Mouse (Mus musculus) megakaryocyte progenitor cell, adult 5-6 weeks (primary cell): ENCODE measurements around the gene Borcs5. TPM values are rescaled to one million over a fixed set of nuclear protein-coding genes. Genes with fewer than 3 reads are reported as not detected.

Source experiments
- ATAC-seq: replicated peaks from 2 replicates; pipeline ENCODE4 v1.8.0; 2016; ENCODE audit warnings: mild to moderate bottlenecking, moderate TSS enrichment, inconsistent platforms; ENCODE audit not compliant: poor library complexity
- total RNA-seq, 2 experiments: library from RNA; stranded (forward) in 1 of 2; stranded (reverse) in 1 of 2; fragments of 157-497, 149-512 nt in 1 of 2; fragments of 200-1000 nt in 1 of 2; gene quantifications; 2 replicates each; pipeline versions ENCODE4 v1.2.3 to v1.2.4; 2015 to 2017

Gene Borcs5
- total RNA-seq, 2 experiments from 2014 or later, result 8.7 to 11.5 TPM

DNA sequence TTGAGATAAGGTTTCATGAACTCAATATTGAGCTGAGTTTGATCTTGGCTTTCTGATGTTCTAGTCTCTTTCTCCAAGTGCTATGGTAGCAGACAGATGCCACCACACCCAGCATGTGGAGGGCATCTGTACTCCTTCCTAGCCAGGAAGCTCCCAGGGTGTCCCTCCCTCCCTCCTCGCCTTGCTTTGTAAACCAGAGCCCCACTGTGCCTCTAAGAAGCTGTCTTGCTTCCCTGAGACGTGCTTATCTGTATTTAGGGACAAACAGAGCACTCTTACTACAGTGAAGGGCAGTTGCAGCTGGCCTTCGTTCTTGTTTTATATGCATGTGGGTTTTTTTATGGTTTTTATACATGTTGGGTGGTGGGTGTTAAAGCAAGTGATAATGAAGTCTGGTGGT, 74.0 kb downstream of the Borcs5 start:
- peak; percentile 47 for ATAC-seq

DNA sequence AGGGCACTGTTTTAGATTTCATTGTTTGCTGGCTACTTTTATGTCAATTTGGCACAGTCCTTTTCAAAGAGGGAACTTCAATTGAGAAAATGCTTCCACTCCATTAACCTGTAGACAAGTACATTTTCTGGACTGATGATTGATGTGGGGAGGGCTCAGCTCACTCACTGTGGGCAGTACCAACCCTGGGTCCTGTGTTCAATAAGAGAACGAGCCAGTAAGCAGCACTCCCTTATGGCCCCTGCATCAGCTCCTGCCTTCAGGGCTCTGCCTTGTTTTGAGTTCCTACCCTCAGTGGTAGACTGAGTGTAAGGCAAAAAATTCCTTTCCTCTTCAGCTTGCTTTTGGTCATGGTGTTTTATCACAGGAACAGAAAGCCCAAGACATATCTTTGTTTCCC, 74.6 kb downstream of the Borcs5 start:
- ATAC-seq, result no peak

DNA sequence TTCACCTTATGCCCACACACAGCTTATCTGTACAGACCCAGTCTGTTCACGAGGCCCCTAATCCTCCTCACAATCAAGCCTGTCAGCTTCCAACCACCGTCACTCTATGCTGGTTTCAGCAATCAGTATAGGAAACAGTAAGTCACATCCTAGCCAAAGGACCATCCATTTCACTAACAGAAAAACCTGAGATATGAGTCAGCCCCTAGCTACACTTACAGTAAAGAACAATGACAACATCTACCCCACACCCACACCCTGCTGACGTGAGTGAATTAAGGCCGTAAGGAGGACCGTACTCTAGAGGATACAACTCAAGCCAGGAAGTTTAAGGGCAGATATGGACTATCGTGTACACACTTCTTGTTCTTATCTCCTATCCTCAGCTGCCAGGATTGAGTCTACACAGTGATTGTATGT, 76.9 kb downstream of the Borcs5 start:
- ATAC-seq, result peak; percentile 69

DNA sequence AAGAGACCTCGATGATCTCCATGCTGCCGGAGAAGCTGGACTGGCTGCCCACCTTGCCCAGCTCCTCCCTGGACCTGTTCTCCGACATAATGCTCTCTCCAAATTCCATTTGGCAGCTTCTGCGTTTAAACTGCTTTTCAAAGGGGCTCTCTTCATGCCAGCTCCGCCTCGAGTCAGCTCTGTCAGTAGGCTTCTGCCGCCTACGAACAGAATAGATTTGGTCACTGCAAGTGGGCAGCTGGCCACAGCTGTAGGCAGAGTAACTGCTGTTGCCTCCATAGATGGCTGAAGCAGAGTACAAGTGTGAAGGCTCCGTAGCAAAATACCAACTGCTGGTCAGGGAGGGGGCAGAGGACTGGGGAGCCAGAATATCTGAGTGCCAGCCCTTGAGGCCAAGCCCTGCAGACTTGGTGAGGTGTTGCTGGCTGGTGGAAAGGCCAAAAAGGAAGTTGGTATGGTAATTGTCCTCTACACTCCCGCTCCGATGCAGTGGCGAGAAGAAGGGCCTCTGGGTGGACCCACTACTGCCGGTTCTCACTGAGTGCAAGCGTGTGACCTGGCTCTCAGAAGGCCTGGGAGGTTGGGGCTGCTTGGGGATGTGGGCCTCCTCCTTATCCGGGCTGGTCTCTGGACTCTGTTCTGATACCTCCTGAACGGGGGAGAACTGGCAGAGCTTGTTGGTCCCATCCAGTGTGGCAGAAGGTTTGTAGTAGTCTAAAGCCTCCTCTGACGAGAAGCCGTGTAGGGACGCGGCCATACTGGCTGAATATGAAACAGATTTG, 78.8 kb downstream of the Borcs5 start:
- ATAC-seq, result no peak

DNA sequence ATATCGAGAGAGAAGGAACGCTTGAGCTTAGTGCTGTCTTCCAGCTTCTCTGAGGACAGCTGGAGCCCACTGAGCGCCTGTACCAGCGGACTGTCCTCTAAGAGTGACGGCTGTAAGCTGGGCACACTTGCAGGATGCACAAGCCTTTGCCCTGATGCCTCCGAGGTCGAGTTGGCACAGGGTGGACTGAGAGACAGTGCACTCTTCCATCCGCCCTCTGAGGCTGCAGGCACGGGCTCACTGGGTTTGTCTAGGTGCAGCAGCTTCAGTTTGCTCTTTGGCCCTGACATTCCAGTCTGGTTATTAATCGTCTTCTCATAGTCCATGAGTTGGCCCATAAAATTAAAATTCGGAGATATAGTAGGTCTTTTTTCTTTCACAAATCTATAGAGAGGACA, 79.4 kb downstream of the Borcs5 start:
- no peak for ATAC-seq

DNA sequence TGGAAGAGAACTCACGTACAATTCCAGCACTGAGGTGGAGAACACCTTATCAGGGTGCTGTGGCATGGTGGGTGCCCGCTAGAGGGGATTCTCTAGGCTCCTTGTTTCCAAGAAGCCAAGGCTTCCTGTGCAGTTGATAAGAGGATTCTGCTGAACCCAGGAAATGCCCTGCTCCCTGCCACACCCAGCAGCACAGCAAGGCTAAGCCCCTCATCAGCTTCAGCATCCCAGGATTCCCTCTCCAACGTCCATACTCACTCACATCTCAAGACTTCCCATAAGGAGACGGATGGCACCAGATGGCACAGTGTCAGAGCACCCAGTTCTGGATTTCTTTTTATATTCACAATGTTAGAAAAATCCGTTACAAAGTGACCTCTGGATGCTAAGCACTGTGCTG, 79.8 kb downstream of the Borcs5 start:
- ATAC-seq, result no peak

DNA sequence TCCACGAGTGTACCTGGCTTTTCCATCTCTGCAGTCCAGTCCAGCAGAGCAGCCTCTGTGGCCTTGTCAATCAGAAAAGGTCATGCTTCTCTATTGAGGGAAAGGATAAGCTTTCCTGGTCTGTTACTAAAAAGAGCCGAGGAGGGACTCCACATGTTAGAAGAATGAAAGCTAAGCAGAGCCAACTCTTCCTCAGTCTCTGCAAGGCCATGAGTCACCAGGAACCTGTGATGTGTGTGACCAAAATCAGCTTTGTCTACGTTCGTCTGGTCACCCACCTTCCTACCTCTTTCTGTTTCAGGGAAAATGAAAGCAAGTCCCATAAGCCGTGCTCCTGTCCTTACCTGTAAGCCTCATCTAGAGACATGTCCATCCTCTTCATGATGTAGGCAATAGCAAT, 80.8 kb downstream of the Borcs5 start:
- ATAC-seq, result no peak

DNA sequence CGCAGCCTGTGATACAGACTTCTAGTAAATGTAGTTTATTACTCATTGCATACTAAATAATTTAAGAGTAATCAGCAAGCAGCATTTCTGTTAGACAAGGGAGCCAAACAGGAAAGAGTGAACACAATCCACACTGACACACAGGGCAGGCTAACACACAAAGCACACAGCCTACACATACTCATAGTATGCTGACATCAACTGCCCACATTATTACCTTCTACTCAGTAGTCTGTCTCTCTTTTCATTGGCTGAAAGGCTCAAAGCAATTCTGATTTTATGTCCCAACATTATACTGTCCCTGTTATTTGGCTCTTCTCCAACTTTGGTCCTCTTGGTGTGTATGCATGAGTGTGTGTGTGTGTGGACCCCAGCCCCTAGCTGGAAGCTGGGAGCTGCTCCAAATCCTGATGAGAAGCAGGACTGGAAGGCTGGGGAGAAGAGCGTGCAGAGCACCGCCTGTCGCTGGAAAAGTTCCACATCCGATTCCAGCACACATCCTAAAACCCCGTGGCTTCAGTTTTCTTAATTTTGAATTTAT, 82.5 kb downstream of the Borcs5 start:
- ATAC-seq, result no peak

DNA sequence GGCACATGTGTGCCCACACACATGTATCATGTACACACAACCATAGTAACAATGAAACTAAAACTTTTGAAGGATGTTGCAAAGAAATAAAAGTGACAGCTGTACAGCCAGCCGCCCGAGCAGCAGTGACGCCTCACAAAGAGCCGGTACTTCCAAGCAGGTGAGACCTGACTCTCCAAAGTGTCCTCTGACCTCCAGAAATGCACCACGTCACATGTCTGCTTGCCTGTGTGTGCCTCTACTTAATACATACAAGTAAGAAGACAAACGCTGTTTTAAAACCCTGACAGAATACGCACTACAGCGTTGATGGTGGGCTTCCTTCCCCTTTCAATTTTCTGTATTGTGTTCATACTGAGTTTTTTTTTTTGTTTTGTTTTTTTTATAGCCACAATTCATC, 83.6 kb downstream of the Borcs5 start:
- ATAC-seq, result no peak

DNA sequence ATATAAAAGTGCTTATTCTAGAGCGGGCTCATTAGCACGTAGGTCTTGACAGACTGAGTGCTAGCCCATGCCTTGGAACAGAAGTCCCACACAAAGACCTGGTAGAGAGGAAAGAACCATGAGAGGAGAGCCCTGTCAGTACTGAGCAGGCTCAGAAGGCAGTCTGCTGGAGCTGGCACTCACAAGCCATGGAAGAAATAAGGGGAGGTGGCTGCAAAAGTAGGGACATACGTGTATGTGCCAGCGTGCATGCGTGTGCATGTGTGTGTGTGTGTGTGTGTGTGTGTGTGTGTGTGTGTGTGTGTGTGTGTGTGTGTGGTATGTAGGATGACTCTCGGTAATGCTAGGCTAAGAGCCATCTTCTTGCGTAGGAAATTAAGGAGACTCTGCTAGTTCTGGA, 84.0 kb downstream of the Borcs5 start:
- ATAC-seq, result no peak

DNA sequence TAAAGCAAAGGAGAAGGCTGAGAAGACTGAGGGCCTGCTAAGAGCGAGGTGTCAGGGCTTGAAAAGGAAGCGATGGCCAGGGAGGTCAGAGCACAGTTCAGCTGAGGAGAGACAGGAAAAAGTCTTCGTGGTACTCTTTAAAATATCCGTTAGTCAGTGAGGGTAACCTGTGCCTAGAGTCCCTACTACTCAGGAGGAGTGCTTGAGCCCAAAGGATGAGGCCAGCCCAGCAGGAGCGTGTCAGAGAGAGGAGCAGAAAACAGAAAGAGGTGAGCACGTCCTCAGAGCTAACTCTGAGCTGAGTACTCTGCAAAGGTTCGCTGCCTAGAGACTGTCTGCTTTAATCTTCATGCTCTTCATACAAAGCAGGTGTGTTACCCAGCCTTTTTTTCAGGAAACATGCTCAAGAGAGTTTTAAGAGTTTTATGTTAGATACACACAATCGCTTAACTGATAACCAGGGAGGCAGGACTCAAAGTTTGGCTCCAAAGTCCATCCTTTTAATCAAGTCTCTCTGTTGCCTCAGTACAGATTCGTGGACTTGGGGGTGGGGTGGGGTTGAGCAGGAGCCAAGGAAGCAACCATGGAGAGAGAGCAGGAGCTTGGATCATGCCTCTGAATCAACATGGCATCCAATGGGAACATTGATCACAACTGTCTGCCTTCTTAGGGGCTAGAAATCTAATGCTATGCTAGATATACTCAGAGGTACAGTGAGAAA, 84.7 kb downstream of the Borcs5 start:
- ATAC-seq, result no peak

DNA sequence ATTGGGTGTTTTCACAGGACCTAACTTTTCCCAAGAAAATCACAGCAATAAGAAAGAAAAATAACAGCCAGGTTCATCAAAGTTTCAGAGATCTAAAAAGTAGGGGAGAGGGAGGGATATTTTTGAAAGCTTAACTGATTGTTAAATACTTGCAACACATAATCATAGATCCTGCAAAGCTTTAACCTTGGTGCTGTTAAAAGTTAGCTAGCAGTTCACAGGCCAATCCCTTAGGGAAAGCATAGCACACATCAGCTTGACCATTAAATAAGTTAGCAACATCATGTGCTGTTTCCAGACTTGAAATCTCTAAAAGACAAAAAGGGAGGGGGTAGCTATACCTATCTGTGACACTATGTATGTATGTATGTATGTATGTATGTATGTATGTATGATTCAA, 86.1 kb downstream of the Borcs5 start:
- no peak for ATAC-seq

DNA sequence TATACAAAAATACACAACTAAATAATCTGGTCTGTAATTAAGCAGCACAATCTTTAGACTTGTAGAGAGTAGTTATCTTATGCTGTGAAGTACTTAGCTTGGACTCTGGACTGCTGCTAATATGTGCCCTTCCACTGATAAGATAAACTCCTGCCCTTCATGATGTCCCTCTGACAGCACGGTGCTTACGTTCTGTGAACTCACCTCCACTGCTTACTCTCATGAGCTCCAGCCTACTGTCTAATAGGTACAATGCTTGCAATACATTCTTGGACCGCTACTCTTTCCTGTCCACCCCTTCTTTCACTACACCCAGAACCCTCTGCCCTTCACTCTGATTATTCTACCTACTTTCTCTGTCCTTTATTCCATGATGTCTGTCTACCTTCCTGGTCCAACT, 91.7 kb downstream of the Borcs5 start:
- peak; percentile 56 for ATAC-seq

DNA sequence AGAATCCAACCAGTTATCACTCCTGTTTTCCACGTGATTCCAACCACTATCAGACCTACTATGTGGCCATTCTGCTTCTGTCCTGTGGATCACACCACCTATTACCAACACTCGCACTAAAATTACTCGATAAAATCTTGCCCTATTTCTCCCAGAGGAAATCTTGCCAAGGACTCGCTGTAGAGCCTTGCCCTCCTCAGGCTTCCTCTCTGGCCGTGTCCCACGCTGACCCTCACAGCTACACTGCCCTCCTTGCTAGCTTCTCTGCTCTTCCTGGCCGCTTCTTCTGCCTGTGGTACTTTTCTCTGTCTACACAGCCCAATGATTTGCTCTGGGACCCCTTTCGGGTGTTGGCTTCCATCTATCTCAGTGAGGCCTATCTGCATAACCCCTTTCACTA, 93.5 kb downstream of the Borcs5 start:
- ATAC-seq, result no peak

DNA sequence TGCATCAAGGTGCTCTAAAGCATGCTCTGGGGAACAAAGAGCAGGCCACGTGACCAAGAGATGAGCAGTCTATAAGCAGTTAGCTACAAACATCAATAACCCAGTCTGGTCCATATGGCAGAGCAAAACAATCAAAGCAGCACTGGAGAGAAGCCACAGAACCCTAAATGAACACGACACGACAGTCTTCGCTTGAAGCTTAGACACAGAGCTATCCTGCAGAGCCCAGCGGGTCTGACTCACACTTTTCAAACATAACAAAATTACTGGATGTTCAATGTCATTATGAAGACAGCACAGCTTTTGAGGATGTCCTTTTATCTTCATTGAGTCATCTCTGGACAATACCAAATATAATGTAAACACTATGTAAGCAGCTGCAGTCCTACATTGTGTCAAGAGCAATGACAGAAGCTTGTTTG, 94.5 kb downstream of the Borcs5 start:
- ATAC-seq, result no peak

DNA sequence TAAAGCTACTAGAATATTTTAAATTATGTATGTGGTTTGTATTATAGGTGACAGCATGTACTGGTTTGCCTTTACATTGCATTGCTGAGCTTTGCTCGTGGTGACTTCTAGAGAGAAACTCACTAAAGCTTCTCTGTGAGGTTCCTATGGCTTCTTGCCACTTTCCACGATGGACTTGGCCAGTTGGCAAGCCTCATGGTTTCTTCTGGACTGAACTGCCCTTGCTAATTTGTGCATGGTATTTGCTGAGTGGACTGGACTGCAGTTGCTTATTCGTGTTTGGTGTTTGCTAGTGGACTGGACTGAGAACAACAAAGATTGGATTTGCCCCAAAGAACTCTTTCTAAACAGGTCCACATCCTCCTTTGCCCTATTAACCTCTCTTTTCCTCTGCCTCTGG, 97.5 kb downstream of the Borcs5 start:
- ATAC-seq, result no peak

DNA sequence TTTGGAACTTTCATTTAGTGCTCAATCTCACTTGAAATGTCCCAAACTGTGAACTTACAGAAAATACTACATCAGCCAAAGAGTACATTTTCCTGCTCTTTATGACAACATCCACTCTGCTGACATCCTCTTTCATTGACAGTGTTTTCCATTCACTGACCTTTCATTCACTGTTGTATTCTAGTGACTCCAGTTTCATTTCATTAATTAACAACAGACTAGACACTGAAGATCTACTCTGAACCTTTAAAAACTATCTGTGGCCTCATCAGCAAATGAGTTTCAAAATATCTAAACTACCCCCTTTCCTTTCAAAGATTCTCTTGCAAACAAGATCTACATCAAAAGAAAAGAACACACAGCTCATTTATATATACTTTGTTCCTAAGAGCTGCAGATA, 104.3 kb downstream of the Borcs5 start:
- ATAC-seq, result no peak

DNA sequence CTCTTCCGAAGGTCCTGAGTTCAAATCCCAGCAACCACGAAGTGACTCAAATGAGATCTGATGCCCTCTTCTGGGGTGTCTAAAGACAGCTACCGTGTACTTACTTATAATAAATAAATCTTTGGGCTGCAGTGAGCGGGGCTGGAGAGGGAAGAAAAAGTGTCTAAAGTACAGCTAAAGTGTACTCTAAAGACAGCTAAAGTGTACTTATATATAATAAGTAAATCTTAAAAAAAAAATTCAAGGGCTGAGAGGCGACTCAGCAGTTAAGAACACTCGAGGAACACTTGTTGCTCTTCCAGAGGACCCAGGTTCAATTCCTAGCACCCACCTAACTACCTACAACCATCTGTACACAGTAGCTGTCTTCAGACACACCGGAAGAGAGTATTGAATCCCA, 106.6 kb downstream of the Borcs5 start:
- no peak for ATAC-seq

DNA sequence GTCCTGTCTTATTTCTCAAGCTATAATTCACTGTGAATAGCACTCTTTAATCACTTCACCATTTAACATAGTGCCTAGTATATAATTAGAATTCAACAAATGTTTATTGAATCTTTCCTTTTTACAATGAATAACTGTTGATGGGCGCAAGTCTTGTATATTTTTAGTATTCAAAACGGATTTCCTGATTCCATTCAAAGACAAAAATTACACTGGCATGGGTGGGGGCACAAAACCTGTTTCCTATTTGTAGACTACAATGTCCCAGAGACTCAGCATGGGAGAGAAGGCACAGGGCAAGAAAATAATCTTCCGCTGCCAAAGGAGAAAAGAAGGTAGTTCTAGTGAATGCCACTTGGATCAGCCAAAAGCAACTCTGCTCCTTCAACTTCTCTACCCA, 108.8 kb downstream of the Borcs5 start:
- ATAC-seq, result no peak

DNA sequence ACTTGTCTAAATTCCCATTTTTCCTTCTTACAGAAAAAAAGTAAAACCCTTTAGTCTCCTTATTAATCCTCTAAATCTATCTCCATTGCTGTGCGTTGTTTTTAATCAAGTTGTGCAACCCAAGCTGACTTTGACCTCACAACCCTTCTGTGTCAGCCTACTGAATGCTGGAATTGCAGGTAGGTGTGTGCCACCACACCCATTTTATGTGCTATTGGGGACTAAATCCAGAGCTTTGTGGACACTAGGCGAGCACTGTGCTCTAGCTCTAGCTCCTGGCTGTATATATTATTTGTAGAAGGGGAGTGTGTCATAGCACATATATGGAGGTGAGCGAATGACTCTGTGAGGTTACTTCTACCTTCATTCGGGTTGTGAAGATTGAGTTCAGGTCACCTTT, 111.8 kb downstream of the Borcs5 start:
- ATAC-seq, result no peak

DNA sequence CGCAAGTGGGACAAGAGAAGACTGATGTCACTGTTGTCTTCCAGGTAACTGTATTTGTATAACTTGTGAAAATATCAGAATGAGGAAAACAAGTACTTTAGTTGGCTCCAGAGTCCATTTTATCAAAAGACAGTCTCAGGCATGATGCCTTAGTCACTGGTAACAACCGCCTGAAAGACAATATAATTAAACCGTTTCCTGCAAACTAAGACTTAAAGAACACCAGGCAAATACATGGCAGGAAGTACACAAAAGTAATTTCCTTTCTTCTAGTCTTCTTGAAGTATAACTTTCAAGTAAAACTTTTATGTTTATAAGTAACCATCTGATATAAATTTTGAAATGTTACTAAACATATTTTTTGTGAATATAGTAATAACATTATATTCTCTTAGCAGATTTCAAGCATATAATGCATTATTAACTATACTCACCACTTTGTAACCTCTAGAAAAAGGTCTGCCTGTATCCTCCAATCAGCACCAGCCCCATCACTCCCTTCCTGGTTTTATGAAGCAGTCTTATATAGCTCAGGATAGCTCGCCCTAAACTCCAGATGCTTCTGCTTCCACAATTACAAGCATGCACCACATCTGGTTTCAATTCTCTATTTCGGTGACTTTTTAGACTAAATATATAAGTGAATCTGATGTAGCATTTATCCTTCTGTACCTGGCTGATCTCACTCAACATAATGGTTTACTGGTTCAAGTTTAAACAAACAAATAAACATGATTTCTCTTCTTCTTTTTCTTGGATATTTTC, 112.8 kb downstream of the Borcs5 start:
- ATAC-seq, result peak; percentile 79

DNA sequence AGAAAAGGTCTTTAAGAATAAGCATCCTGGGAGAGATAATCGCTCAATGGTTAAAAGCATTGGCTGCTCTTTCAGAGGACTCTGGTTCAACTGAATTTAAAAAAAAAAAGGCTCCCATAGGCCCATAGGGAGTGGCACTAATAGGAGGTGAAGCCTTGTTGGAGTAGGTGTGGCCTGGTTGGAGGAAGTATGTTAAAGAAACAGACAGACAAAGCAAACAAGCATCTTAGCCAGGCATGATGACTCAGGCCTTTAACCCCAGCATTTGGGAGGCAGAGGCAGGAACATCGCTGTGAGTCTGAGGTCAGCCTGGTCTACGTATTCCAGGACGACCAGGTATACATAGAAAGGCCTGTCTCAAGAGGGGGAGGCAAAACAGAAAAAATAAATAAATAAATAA, 114.1 kb downstream of the Borcs5 start:
- peak; percentile 81 for ATAC-seq
